9 mouse cellular contexts compared by ENCODE assay signal in genomic region chr5:28038115-28038514, GRCm38 (mm10). TPM values are rescaled to one million over a fixed set of nuclear protein-coding genes. Genes with fewer than 3 reads are reported as not detected.
DNase-seq lines count a peak whose midpoint lies in the region; ATAC-seq and TF ChIP-seq lines count a peak whose summit lies in the region.
"Had no signal": no experiment of that assay in that cellular context is flagged by ENCODE, and none has a peak within 500 bp of the region (broad histone marks: within the 10 kb centered on the region; RNA-seq: fewer than 3 reads in every experiment).

No protein-coding gene starts in this region.

- TF ChIP-seq POLR2A in lung, adult 2 months (IDR thresholded peaks at IDR 0.05; ENCODE audit: borderline replicate concordance, extremely low read depth, low read depth, low read length): no peak

- peak; percentile 15 for DNase-seq in embryo, embryonic 11 days
- no peak for DNase-seq in embryo, embryonic 9.5 days (ENCODE audit: extremely low spot score)
- DNase-seq in 3T3-L1 (ENCODE audit: low read depth, low spot score): peak; percentile 82
- peak; percentile 19 for DNase-seq in embryonic facial prominence, embryonic 10.5 days (ENCODE audit: low spot score)
- peak; percentile 42 for DNase-seq in heart, postnatal 0 days (ENCODE audit: low spot score)
- DNase-seq in lung, adult 2 months: peak; percentile 84
- DNase-seq in urinary bladder, postnatal 4 days (ENCODE audit: low spot score in 2 of 2): peak; percentile 36 to 70

- H3K27me3 ChIP-seq in embryonic facial prominence, embryonic 10.5 days (replicated peaks; ENCODE audit: low read depth, poor library complexity, severe bottlenecking): no peaks in the 10 kb centered on the region
- no peaks in the 10 kb centered on the region for H3K27me3 ChIP-seq in heart, postnatal 0 days (ENCODE audit: control insufficient read depth, insufficient read depth, low read length)

- TF ChIP-seq CTCF in heart, postnatal 0 days (IDR thresholded peaks at IDR 0.05; ENCODE audit: low read depth): no peak
- TF ChIP-seq CTCF in lung, adult 2 months (IDR thresholded peaks at IDR 0.05; ENCODE audit: insufficient read depth, low read length): no peak

- no peak overlapping the region for H3K4me3 ChIP-seq in embryonic facial prominence, embryonic 10.5 days
- no peak overlapping the region for H3K4me3 ChIP-seq in heart, postnatal 0 days (ENCODE audit: low read depth, low read length)
- H3K4me3 ChIP-seq in lung, adult 2 months (replicated peaks; ENCODE audit: extremely low read depth, low read depth, low read length): no peak overlapping the region
- H3K4me3 ChIP-seq: erythroblast, embryonic 14.5 days had no signal

- 54% methylated on average over 2 of the region's 2 CpGs for WGBS in embryonic facial prominence, embryonic 10.5 days
- 2% methylated on average over 2 of the region's 2 CpGs for WGBS in heart, postnatal 0 days
- 2% methylated on average over 2 of the region's 2 CpGs for WGBS in lung, adult 2 months

- no peaks in the 10 kb centered on the region for H3K9me3 ChIP-seq in embryonic facial prominence, embryonic 10.5 days
- no peaks in the 10 kb centered on the region for H3K9me3 ChIP-seq in heart, postnatal 0 days (replicated peaks; ENCODE audit: control insufficient read depth, low read length)

- ATAC-seq in heart, postnatal 0 days (ENCODE audit: insufficient read depth, low read depth): peak; percentile 72
- no peak for ATAC-seq in megakaryocyte-erythroid progenitor cell, adult 5-6 weeks (replicated peaks; ENCODE audit: low FRiP score, low TSS enrichment, poor library complexity, severe bottlenecking)

- 0 out of 2 replicates have a peak overlapping the region, but pooled peaks have one; percentile 26 for H3K4me2 ChIP-seq in heart, postnatal 0 days (ENCODE audit: low read depth, low read length)

- peaks cover 17% of the 10 kb centered on the region for H3K4me1 ChIP-seq in embryonic facial prominence, embryonic 10.5 days
- peaks cover 26% of the 10 kb centered on the region for H3K4me1 ChIP-seq in heart, postnatal 0 days (ENCODE audit: control insufficient read depth, insufficient read depth)
- H3K4me1 ChIP-seq in lung, adult 2 months (ENCODE audit: control insufficient read depth, insufficient read depth, low read length): peaks cover 18% of the 10 kb centered on the region

- no peaks in the 10 kb centered on the region for H3K36me3 ChIP-seq in embryonic facial prominence, embryonic 10.5 days (replicated peaks)
- no peaks in the 10 kb centered on the region for H3K36me3 ChIP-seq in heart, postnatal 0 days (replicated peaks; ENCODE audit: control insufficient read depth, insufficient read depth, low read length)

- no peak for TF ChIP-seq EP300 in heart, postnatal 0 days (IDR thresholded peaks at IDR 0.05; ENCODE audit: low read depth)

- H3K27ac ChIP-seq in embryonic facial prominence, embryonic 10.5 days (replicated peaks): no peak overlapping the region
- H3K27ac ChIP-seq in heart, postnatal 0 days (ENCODE audit: low read depth): peak overlapping the region; percentile 75

- H3K9ac ChIP-seq in heart, postnatal 0 days (replicated peaks; ENCODE audit: low read depth, low read length): no peak overlapping the region

RNA-seq across cellular contexts. Expression of gene Insig1, which starts 33.0 kb away (rescaled TPM):
- polyA plus RNA-seq in embryonic facial prominence, embryonic 10.5 days (2016; fragmentation: Nextera tagmentation; extraction: Ambion mirVana): 88.0 and 88.2 TPM in 2 replicates
- total RNA-seq in heart, postnatal 0 days (2014; rRNA removed; ENCODE audit: low replicate concordance): 49.9 and 57.2 TPM in 2 replicates
- polyA plus RNA-seq in heart, postnatal 0 days (2015; fragmentation: Nextera tagmentation; extraction: Ambion mirVana): 20.9 and 22.6 TPM in 2 replicates
- polyA plus RNA-seq in lung, adult 2 months (2012; rRNA removed): 95.3 and 95.8 TPM in 2 replicates
- total RNA-seq in megakaryocyte-erythroid progenitor cell, adult 5-6 weeks (2014; fragmentation: Nextera tagmentation): 11.1 and 17.1 TPM in 2 replicates
- 24.4 and 38.2 TPM in 2 replicates for total RNA-seq in megakaryocyte-erythroid progenitor cell, adult 5-6 weeks (2017)
